Mouse (Mus musculus) lung, postnatal 0 days (tissue): ENCODE results near the gene Eif5a.

ENCODE experiments used
- CTCF ChIP-seq: IDR thresholded peaks from 2 replicates; pipeline ENCODE4 v1.5.1; 2016; ENCODE audit warnings: antibody characterized with exemption, mild to moderate bottlenecking
- EP300 ChIP-seq: IDR thresholded peaks from 2 replicates; pipeline ENCODE4 v1.6.1; 2016; ENCODE audit warnings: antibody characterized with exemption, mild to moderate bottlenecking, control low read depth

DNA sequence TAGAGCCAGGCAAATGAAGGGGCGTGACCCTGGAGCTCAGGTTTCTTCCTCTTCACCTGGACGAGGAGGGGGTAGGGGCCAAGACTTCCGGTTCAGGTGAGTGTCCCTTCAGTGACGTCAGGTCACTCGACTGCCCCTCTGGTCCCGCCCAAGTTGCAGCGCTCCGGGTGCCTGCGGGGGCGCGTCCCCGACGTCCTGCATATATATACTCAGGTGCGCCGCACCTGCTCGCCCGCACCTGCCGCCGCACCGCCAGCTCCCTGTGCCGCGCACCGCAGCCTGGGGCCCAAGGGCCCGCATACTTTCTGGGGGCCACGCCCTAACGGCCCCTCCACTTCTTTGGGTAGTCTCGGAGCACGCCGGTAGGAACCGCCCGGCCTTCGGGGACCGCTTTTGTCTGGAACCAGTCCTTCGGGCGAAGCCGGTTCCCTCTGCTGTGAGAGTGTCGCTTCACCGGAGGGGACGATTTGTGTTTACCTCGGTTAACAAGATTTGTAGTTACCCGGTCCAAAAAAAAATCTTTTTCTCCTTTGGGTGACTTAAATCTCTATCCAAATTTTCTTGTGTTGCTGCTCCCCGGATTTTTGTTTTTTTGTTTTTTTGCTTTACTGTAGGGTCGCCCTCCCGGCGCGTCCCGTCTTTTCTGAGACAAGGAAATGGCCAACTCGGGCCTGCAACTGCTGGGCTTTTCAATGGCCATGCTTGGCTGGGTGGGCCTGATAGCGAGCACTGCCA lies 43.7 kb upstream of the Eif5a start:
- TF ChIP-seq CTCF (no peak), EP300 (no peak)
